Mouse (Mus musculus): ENCODE results near the gene Nup93. TPM values are rescaled to one million over a fixed set of nuclear protein-coding genes. Genes with fewer than 3 reads are reported as not detected.
A peak's percentile ranks its signal among the peaks of the same experiment; 100 is the strongest.

The Nup93 gene
- total RNA-seq, 2 experiments from 2014 or later, result 10.0 to 13.2 TPM

DNA sequence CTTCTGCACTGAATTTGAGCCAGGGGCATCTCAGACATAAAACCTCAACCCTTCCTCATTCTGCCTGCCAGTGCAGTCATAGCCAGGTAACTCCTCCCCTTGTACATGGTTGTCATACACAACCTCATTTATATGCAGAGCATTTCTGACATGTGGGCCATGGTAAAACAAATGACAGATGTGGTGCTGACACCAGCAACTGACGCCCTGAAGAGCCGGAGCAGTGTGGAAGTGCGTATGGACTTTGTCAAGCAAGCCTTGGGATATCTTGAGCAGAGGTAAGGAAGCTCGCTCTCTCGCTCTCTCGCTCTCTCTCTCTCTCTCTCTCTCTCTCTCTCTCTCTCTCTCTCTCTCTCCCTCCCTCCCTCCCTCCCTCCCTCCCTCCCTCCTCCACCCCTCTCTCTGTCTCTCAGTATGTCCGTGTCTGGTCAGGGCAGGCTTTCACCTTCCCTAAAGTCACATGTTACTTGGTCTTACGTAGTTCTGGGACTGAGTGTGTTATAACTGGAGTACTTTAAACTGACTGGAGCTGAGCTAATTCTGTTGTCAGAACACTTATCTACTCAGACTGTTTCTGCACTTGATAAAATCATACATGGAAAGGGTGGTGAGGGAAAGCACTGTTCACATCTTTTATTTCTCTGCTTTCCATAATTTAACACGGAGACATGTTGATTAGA lies 82.1 kb downstream of the Nup93 start:
- intact Hi-C loops (cut with DNase I; ENCODE audit: low total_unique reads), result no loop called here
- DNase-seq, result no peak

DNA sequence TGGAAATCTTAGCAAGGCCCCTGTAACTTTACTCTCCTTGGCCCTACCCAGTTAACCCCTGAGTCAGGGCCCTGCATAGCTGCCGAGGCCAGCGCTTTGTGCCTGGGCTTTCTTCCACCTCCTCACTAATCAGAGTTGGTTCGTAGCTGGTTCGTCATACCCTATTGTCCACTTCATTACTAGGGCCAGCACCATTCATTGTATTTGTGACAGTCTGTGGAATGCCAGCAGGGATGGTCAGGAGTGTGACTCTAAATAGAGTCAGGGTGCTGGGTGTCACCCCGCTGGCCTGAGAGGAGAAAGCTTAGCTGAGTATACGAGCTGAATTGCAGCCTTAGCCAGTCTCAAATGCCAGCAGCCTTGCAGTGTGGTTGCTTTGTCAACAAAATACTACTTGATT lies 82.7 kb downstream of the Nup93 start:
- intact Hi-C loops (cut with DNase I; ENCODE audit: low total_unique reads), result no loop called here
- peak; percentile 25 for DNase-seq

DNA sequence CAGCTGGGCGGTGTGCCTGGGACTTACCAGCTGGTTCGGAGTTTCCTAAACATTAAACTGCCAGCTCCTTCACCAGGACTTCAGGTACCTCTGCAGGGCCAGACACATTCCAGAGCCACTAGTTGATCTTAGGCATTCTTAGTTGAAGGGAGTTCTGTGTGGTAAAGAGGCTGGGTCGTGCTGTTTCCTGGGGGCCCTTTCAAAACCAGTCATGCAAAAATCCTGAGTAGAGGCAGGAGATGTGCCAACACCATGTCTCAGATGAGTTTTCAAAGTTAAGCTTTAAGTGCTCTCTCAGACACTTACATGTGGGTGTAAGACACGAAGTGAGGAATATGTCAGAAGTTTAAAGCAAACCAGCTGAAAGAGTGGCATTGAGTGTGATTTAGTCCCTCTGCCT lies 86.4 kb downstream of the Nup93 start:
- intact Hi-C loops (cut with DNase I; ENCODE audit: low total_unique reads), result no loop called here
- no peak for DNase-seq

DNA sequence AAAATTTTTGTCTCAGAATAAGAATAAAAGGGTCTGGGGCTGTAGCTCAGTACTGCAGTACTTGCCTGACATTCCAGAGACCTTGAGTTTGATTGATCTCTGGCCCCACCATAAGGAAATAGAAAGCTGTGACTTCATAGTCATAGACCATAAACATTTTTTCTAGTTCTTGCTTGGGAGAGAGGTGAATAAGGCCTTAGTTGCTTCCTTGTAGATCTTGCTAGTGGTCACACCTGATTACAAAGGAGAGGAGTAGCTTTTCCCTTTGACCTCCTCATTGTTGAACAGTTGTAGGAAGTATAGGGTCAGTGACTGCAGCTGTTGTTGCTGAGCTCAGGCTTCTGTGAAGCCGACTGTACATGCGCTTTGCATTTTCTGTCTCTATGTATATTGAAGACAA lies 90.0 kb downstream of the Nup93 start:
- DNase-seq, result no peak
- intact Hi-C loops (cut with DNase I; ENCODE audit: low total_unique reads), result no loop called here

DNA sequence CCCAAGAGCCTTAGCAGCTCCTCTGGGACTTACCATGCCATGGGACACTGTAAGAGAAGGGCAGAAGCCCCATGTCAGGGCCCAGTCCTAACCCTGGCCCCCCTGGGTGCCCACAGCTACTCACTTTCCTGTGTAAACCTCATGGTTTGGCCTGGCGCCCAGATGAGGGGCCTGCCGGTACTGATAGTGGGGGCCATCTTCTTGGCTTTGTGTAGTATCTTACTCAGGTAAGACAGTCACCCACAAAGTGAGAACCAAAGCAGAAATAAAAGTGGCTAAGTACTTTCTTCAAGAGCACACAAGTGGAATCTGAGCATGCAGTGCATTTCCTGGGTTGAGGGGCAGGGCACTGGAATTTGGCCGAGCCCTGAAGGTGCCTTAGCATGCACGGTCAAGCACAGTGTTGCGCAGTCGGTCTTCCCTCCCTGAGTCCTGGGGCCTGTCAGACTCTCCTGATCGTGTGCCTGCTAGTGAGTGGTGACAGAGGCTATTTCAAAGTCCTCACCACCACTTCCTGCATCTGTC lies 92.7 kb downstream of the Nup93 start:
- DNase-seq, result no peak
- intact Hi-C loops (cut with DNase I; ENCODE audit: low total_unique reads), result no loop called here

DNA sequence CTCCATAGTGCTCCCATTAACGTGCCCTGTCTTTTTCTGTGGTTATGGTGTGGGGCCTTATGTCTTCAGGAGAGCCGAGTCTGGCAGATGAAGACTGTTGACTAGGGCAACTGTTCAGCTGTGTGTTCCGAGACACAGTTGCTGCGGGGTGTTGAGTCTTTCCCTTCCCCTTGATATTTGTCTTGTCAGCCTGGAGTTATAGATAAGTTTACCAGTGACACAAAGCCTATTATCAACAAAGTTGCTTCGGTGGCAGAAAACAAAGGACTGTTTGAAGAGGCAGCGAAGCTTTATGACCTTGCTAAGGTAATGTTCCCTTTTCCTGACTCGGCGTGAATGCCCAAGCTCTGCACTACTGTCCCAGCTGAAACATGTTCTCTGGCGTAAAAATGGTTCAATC lies 93.3 kb downstream of the Nup93 start:
- DNase-seq, result no peak
- intact Hi-C loops (cut with DNase I; ENCODE audit: low total_unique reads), result no loop called here

DNA sequence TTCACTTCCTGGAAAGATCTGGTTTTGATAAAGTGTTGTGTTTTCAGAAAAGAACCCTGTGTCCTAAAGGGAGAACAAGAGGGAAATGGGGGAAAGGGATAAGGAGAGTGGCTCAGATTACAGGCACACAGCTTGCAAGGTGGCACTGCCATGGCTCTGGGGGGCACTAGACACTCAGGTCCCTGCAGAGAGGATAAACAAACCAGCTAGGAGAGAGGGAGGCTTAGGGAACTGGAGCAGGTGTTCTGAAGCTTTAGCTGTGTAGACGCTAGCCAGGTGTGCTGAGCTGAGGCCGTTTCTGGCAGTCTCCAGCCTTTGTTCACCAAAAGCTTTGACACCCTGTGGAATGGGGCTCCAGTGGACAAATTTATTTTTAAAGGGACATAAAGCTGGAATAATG lies 99.7 kb downstream of the Nup93 start:
- intact Hi-C loops (cut with DNase I; ENCODE audit: low total_unique reads), result no loop called here
- no peak for DNase-seq

DNA sequence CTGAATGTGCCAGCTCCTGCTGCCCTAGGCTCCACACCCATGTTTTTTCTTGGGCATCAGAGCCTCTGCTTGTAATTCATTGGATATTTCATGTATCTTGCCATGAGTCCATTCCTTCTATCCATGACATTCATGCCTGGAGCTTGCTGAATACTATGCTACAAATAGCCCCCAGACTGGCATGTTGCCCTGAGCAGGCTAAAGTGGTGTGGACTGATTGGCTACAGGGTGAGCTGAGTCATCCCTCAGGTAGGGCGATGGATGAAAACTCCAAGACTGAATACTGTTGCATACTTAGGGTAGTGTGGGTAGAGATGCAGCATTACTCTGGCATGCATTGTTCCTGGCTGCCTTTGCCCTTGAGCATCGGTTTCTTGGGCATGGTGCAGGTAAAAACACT lies 102.9 kb downstream of the Nup93 start:
- no peak for DNase-seq
- intact Hi-C loops (cut with DNase I; ENCODE audit: low total_unique reads), result no loop called here

DNA sequence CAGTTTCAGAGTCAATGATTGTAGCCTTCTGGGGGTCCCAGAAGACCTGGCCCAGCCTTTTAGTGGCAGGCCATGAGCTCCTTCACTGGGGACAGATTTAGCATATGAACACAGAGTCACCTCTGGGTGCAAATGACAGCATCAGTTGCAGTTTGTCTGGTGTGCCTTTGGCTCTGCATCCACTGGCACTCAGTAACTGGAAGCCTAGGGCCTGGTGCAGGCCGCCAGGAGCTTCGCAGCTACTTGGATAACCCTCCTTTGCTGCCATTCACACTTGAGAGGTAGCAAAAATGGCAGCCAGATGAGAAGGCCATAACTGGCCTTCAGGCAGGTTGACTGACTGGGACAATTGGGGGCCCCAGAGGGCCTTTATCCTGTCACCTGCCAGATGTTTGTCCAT lies 103.3 kb downstream of the Nup93 start:
- intact Hi-C loops (cut with DNase I; ENCODE audit: low total_unique reads), result no loop called here
- DNase-seq, result peak; percentile 56

DNA sequence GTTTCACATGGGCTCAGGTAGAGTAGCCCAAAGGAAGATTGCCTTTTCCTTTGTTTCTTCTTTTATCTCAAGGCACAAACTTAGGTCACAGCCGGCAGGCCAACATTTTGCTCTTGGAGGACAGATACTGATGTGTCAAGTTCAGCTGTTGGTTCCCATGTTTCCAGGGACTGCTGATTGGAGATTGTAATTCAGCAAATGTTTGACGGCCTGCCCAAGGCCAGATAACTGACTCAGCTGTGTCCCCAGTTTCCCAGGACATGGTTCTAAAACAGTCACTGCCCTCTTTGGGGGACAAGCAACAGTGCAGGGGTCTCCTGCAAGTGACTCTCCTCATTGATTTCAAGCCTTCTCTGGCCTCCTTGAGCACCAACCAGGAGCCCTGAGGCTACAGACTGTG lies 105.7 kb downstream of the Nup93 start:
- intact Hi-C loops (cut with DNase I; ENCODE audit: low total_unique reads), result no loop called here
- no peak for DNase-seq

DNA sequence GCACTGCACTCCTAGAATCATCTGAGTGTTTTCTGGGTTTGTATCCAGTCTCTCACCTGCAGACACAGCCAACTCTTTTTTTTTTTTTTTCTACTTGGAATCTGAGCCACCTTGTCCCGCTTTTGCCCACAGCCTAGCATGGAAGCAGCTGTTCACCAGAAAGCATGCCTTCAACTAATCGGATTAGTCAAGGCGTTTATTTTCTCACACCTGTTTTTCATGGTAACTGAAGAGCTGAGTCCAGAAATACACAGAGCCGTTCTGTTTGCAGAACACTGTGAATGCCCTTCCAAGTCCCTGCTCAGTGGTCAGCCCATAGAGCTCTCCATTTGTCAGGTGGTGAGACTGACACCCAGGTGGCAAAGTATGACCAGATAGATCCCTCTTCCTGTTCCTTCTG lies 107.7 kb downstream of the Nup93 start:
- DNase-seq, result no peak
- intact Hi-C loops (cut with DNase I; ENCODE audit: low total_unique reads), result no loop called here

DNA sequence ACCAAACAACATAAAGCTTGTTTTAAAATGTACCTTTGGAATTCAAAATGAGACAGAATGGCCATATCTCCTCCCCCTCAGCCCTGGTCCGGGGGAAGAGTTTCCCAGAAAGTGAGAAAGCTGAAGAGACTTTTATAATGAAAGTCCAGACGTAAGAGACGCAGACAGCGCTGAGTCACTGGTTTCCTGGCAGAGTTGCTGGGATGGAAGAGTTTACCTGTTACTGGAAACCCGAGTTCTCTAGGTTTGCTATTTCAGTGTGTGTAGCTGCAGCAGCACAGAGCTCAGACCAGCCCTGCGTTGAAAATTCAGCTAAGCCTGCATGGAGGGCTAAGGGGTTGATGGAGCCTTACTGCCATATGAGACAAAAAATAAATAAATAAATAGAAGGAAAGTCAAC lies 108.7 kb downstream of the Nup93 start:
- intact Hi-C loops (cut with DNase I; ENCODE audit: low total_unique reads), result no loop called here
- peak; percentile 3 for DNase-seq

DNA sequence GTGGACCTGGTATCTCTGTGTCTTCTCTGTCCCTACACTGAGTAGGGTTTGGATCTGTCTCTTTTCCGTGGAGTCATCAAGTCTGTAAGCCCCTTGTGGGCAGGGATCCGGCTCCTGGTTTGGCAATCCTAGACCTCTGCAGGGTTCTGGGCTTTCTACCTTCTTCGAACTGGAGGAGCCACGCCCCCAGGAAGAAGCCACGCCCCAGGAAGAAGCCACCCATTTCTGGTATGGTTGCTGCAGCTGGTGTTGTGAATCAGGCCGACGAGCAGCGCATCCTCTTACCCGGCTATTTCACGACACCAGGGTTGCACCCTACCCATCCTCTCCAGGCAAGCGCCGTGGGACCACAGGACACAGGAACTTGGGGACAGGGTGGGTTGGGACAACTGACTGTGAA lies 109.7 kb downstream of the Nup93 start:
- no peak for DNase-seq
- intact Hi-C loops (cut with DNase I; ENCODE audit: low total_unique reads), result no loop called here

DNA sequence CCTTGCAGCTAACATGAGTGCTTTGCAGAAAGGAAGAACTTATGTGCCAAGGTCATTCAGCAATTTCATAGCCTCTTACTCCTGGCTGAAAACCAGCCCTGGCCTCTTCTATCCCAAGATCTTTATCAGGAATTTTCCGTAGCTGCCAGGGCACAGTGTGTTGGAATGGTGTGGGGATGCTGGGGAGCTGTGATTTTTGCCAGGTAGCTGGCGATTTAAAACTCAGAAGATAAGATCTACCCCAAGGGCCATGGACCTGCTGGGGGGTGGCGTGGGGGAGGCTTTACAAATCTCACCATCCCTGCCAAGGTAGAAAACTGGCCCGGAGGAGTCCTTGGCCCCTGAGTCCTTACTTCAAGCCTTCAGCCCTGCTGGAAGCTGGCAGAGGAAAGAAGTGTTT lies 111.7 kb downstream of the Nup93 start:
- intact Hi-C loops (cut with DNase I; ENCODE audit: low total_unique reads), result no loop called here

DNA sequence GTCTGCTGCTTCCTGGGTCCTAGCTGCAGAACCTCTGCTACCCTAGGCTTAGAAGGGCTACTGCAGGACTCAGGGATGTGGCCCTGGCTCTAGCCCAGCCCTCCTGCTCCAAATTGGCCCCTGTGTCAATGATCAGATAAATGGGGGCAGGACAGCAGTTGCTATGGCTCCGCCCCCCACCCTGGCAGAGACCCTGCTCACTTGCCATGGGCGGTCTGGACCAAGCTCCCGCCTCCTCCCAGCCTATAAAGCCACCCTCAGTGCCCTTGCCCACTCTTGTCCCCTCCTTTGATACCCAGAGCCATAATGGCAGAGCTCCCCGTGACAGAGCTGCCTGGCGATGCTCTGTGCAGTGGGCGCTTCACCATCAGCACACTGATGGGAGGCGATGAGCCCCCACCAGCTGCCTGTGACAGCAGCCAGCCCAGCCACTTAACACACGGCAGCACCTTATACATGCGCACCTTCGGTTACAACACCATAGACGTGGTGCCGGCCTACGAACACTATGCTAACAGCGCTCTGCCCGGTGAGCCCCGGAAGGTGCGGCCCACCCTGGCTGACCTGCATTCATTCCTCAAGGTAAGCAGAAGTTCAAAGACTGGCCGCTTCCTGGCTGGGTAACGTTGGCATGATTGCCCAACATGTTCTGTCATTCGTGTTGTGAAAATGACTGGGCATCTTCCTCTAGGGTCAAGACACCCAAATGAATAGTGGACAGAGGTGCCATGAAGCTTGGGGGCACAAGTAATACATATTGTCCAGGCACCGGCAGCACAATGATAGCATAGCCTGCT lies 114.8 kb downstream of the Nup93 start, which contains the start of gene Slc12a3:
TSS of gene Slc12a3 (plus strand) at position 270 of the 797 bp plus-strand sequence.
- intact Hi-C loops (cut with DNase I; ENCODE audit: low total_unique reads), result no loop called here
- DNase-seq, result no peak

More for the DNA sequence above, 111.7 kb downstream of the Nup93 start:
- no peak for DNase-seq

DNA sequence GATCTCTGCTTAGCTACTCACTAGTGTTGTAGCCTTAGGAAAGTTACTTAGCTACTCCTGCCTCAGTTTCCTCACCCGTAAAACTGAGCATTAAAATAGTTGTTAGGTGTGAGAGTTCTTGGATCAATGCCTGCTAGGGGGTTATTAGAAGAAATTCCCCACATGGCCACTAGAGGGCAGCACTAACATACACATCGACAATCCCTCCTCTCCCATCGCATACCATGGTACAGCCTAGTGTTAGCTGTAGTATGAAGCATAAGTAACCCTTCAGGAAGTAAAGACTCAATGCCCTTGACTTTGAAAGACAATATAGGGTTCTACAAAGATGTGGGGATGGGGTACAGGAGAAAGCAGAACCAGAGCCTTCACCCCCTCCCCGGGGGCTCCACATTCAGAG lies 116.4 kb downstream of the Nup93 start:
- intact Hi-C loops (cut with DNase I; ENCODE audit: low total_unique reads), result loop anchor here (2.0 kb wide), 1 partner anchor 160 kb away; no protein-coding TSS in a partner anchor
- no peak for DNase-seq

DNA sequence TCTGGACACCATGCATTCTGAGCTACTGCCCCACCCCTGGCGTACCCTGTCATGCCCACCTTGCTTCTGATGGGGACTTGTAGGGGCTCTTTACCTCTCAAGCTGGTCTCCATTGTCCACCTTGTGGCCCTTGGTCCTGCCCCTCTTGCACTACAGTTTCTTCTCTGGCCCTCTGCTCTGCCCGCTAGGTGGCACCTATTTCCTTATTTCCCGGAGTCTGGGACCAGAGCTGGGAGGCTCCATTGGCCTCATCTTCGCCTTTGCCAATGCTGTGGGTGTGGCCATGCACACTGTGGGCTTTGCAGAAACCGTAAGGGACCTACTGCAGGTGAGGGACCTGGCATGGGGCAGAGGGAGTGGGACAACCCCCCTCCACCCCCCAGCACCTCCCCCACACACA lies 119.0 kb downstream of the Nup93 start:
- intact Hi-C loops (cut with DNase I; ENCODE audit: low total_unique reads), result no loop called here
- no peak for DNase-seq

DNA sequence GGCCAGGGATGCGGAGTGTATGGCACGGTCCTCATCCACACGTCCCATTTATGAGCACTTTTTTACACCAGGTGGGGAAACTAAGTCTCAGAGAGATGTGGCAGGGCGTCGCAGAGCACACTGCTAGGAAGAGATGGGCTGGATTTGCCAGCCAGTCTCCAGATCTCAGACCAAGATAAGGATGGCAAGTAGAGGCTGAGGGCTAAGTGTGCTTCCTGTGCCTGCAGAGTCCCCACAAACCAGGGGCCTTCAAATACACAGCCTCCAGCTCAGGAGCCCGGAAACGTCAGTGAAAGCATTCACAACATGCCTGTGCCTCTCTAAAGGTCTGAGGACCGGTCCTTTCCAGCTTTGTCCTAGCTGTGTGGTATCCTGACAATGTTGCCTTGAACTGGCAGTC lies 123.2 kb downstream of the Nup93 start:
- intact Hi-C loops (cut with DNase I; ENCODE audit: low total_unique reads), result no loop called here
- DNase-seq, result no peak

DNA sequence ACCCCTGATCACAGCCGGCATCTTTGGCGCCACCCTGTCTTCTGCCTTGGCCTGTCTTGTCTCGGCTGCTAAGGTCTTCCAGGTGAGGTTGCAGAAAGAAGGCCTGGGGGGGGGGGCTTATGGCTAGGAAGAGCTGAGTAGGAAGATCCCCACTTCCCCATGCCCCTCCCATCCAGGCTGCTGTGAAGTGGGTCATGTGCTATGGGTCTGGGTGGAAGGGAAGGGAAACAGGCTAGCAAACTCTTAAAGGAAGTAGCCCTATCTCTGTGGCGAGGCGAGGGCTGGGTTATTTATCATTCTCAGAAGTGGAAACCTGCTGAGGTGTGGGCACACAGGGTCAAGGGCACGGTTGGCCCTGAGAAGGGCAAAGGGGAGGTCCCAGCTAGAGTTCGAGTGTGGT lies 126.4 kb downstream of the Nup93 start:
- no peak for DNase-seq
- intact Hi-C loops (cut with DNase I; ENCODE audit: low total_unique reads), result loop anchor here (5.0 kb wide), 1 partner anchor 57 kb away; no protein-coding TSS in a partner anchor

DNA sequence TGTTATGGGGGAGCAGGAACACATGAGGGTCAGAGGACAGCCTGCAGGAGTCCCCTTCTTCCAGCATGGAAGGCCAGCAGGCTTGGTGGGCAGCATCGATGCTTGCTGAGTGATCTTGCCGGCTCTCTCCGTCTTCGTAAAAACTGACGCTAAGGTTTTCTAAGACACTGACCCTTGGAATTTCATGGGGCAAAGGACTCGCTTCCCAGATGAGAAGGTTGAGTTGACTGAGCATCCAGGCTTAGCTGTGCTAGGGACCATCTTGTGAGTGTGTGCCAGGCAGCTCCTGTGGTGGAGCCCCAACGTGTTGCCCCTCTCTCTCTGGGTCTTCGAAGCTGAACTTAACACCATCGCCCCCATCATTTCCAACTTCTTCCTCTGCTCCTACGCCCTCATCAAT lies 128.3 kb downstream of the Nup93 start:
- DNase-seq, result no peak
- intact Hi-C loops (cut with DNase I; ENCODE audit: low total_unique reads), result loop anchor here (5.0 kb wide), 1 partner anchor 55 kb away; no protein-coding TSS in a partner anchor

DNA sequence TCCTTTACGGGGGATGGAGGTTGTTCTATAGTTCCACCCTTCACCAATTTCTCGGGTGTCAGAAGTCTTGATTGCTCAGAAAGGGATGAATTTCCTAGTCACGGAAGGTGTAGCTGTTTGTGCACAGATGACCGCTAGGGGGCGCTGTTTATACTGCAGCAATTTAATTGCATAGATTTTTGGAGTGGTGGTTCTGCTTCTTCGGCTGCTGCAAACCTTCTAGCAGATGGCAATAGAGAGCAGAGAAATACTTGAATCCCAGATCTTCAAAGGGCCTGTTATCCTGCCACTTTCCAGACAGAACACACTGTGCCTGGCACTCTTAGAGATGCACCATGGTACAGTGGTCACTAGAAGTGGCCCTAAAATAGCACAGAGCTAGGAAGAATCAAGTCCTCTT lies 128.9 kb downstream of the Nup93 start:
- intact Hi-C loops (cut with DNase I; ENCODE audit: low total_unique reads), result loop anchor here (5.0 kb wide), 1 partner anchor 54 kb away; no protein-coding TSS in a partner anchor
- peak; percentile 80 for DNase-seq
